Mouse (Mus musculus) ovary, postnatal 10 days (tissue): ENCODE measurements around the gene Arid4b.
"Not testable (repeated sequence)": the region's sequence is repeated elsewhere in the genome, so short reads cannot be mapped to it uniquely, and the experiment has no call there.

Experiments
- DNase-seq: peaks from one replicate; pipeline ENCODE4 v3.0.0; 2022; ENCODE audit warnings: low spot score

Arid4b gene

GRCm38 (mm10) chr13:14063013-14063941 lies at the start of gene Arid4b, which contains the start of gene Ggps1:
Gene Arid4b, plus strand, starts transcription at chr13:14063232.
Gene Ggps1, minus strand, starts transcription at chr13:14063488.
- DNase-seq: peak; percentile 79

GRCm38 (mm10) chr13:14014001-14014400 lies 49.0 kb upstream of the Arid4b start:
- DNase-seq: no peak

- no peak for DNase-seq
Measured at GRCm38 (mm10) chr13:14014540-14014939, 48.5 kb upstream of the Arid4b start.

- no peak for DNase-seq
Measured at GRCm38 (mm10) chr13:14015609-14016008, 47.4 kb upstream of the Arid4b start.

GRCm38 (mm10) chr13:14018283-14018682 lies 44.7 kb upstream of the Arid4b start:
- DNase-seq: no peak

- DNase-seq: no peak
Measured at GRCm38 (mm10) chr13:14018852-14019251, 44.2 kb upstream of the Arid4b start.

GRCm38 (mm10) chr13:14021417-14021816 lies 41.6 kb upstream of the Arid4b start:
- not testable (repeated sequence) for DNase-seq

- no peak for DNase-seq
Measured at GRCm38 (mm10) chr13:14025554-14025953, 37.5 kb upstream of the Arid4b start.

- DNase-seq: no peak
Measured at GRCm38 (mm10) chr13:14026154-14026820, 36.7 kb upstream of the Arid4b start.

- no peak for DNase-seq
Measured at GRCm38 (mm10) chr13:14033309-14034072, 29.5 kb upstream of the Arid4b start.

GRCm38 (mm10) chr13:14034073-14034348 lies 29.0 kb upstream of the Arid4b start:
- DNase-seq: no peak

- not testable (repeated sequence) for DNase-seq
Measured at GRCm38 (mm10) chr13:14035352-14035751, 27.7 kb upstream of the Arid4b start.

- no peak for DNase-seq
Measured at GRCm38 (mm10) chr13:14035875-14036630, 27.0 kb upstream of the Arid4b start.

GRCm38 (mm10) chr13:14038911-14039291 lies 24.1 kb upstream of the Arid4b start:
- DNase-seq: no peak

GRCm38 (mm10) chr13:14039292-14039965 lies 23.6 kb upstream of the Arid4b start, which contains the start of gene Tbce:
Gene Tbce, minus strand, starts transcription at chr13:14039638.
- DNase-seq: peak; percentile 85

GRCm38 (mm10) chr13:14040186-14040585 lies 22.8 kb upstream of the Arid4b start:
- no peak for DNase-seq

- no peak for DNase-seq
Measured at GRCm38 (mm10) chr13:14043851-14044250, 19.2 kb upstream of the Arid4b start.

- DNase-seq: no peak
Measured at GRCm38 (mm10) chr13:14044521-14044920, 18.5 kb upstream of the Arid4b start.

- DNase-seq: no peak
Measured at GRCm38 (mm10) chr13:14049878-14050277, 13.2 kb upstream of the Arid4b start.

GRCm38 (mm10) chr13:14056801-14057200 lies 6.2 kb upstream of the Arid4b start:
- no peak for DNase-seq

GRCm38 (mm10) chr13:14059582-14059981 lies 3.5 kb upstream of the Arid4b start:
- no peak for DNase-seq
